Mouse (Mus musculus): ENCODE data around the gene Ptpra. TPM values are rescaled to one million over a fixed set of nuclear protein-coding genes. Genes with fewer than 3 reads are reported as not detected.

Gene Ptpra
- polyA plus RNA-seq, 1 experiment = 77.6 TPM

GRCm38 (mm10) chr2:130602195-130602594, 152.1 kb downstream of the Ptpra start:
- Histone ChIP-seq H3K27ac (ENCODE audit: insufficient read depth, low read length) (no peak overlapping the region), H3K36me3 (ENCODE audit: control insufficient read depth, insufficient read depth, low read length, poor library complexity, severe bottlenecking) (peaks cover 12% of the 10 kb centered on the region), H3K4me3 (ENCODE audit: low read depth, low read length) (no peak overlapping the region), H3K4me1 (ENCODE audit: control insufficient read depth, insufficient read depth, low read length) (no peaks in the 10 kb centered on the region), H3K9me3 (replicated peaks; ENCODE audit: control insufficient read depth, insufficient read depth, low read length, poor library complexity, severe bottlenecking) (no peaks in the 10 kb centered on the region), H3K9ac (ENCODE audit: low read depth, poor library complexity, severe bottlenecking) (no peak overlapping the region), H3K27me3 (ENCODE audit: control insufficient read depth, insufficient read depth, low read length, poor library complexity, severe bottlenecking) (no peaks in the 10 kb centered on the region)
- TF ChIP-seq EP300 (IDR thresholded peaks at IDR 0.05; ENCODE audit: insufficient read depth, low read depth, low read length) = no peak
- no peak for TF ChIP-seq POLR2A (IDR thresholded peaks at IDR 0.05; ENCODE audit: insufficient read depth, low read length)
- TF ChIP-seq CTCF (IDR thresholded peaks at IDR 0.05; ENCODE audit: low read depth, low read length) = no peak

Other genes with a start within 250 kb of the Ptpra start
- gene Nop56, start 175.8 kb upstream of the Ptpra start, polyA plus RNA-seq (2011; ENCODE audit: insufficient read depth, insufficient read length, low read depth, missing spikeins) = 387 and 404 TPM in 2 replicates
- gene Idh3b, start 165.7 kb upstream of the Ptpra start, polyA plus RNA-seq (2011; ENCODE audit: insufficient read depth, insufficient read length, low read depth, missing spikeins) = 158 and 163 TPM in 2 replicates
- 4.8 and 5.3 TPM in 2 replicates for gene Ebf4, start 155.1 kb upstream of the Ptpra start, polyA plus RNA-seq (2011; ENCODE audit: insufficient read depth, insufficient read length, low read depth, missing spikeins)
- 8.1 and 10.9 TPM in 2 replicates for gene Cpxm1, start 52.7 kb upstream of the Ptpra start, polyA plus RNA-seq (2011; ENCODE audit: insufficient read depth, insufficient read length, low read depth, missing spikeins)
- gene Gm28372, start 45.0 kb upstream of the Ptpra start, polyA plus RNA-seq (2011; ENCODE audit: insufficient read depth, insufficient read length, low read depth, missing spikeins) = not detected in 2 replicates
- gene 1700020A23Rik, start 45.0 kb upstream of the Ptpra start, polyA plus RNA-seq (2011; ENCODE audit: insufficient read depth, insufficient read length, low read depth, missing spikeins) = not detected in 2 replicates
- gene Tmem239, start 43.8 kb upstream of the Ptpra start, polyA plus RNA-seq (2011; ENCODE audit: insufficient read depth, insufficient read length, low read depth, missing spikeins) = not detected in 2 replicates
- gene Vps16, start 25.9 kb upstream of the Ptpra start, polyA plus RNA-seq (2011; ENCODE audit: insufficient read depth, insufficient read length, low read depth, missing spikeins) = 119 and 121 TPM in 2 replicates
- gene Pced1a, start 25.6 kb upstream of the Ptpra start, polyA plus RNA-seq (2011; ENCODE audit: insufficient read depth, insufficient read length, low read depth, missing spikeins) = 16.3 and 18.4 TPM in 2 replicates
- 13.3 and 17.0 TPM in 2 replicates for gene Mrps26, start 113.5 kb downstream of the Ptpra start, polyA plus RNA-seq (2011; ENCODE audit: insufficient read depth, insufficient read length, low read depth, missing spikeins)
- gene Oxt, start 125.9 kb downstream of the Ptpra start, polyA plus RNA-seq (2011; ENCODE audit: insufficient read depth, insufficient read length, low read depth, missing spikeins) = not detected in 2 replicates
- gene Avp, start 132.3 kb downstream of the Ptpra start, polyA plus RNA-seq (2011; ENCODE audit: insufficient read depth, insufficient read length, low read depth, missing spikeins) = not detected in 2 replicates
- gene Fastkd5, start 179.7 kb downstream of the Ptpra start, polyA plus RNA-seq (2011; ENCODE audit: insufficient read depth, insufficient read length, low read depth, missing spikeins) = 21.5 and 22.5 TPM in 2 replicates
- gene Ubox5, start 179.8 kb downstream of the Ptpra start, polyA plus RNA-seq (2011; ENCODE audit: insufficient read depth, insufficient read length, low read depth, missing spikeins) = 10.4 and 11.6 TPM in 2 replicates
- gene Lzts3, start 192.5 kb downstream of the Ptpra start, polyA plus RNA-seq (2011; ENCODE audit: insufficient read depth, insufficient read length, low read depth, missing spikeins) = 2.4 and 2.8 TPM in 2 replicates
- 38.9 and 39.3 TPM in 2 replicates for gene Ddrgk1, start 214.4 kb downstream of the Ptpra start, polyA plus RNA-seq (2011; ENCODE audit: insufficient read depth, insufficient read length, low read depth, missing spikeins)
- 137 and 139 TPM in 2 replicates for gene Itpa, start 217.3 kb downstream of the Ptpra start, polyA plus RNA-seq (2011; ENCODE audit: insufficient read depth, insufficient read length, low read depth, missing spikeins)
- gene Slc4a11, start 247.2 kb downstream of the Ptpra start, polyA plus RNA-seq (2011; ENCODE audit: insufficient read depth, insufficient read length, low read depth, missing spikeins) = 27.1 and 29.9 TPM in 2 replicates

Data from ES-Bruce4 (cell line).